Mouse (Mus musculus): Measurements from ENCODE around the gene Dhrs3. TPM values are rescaled to one million over a fixed set of nuclear protein-coding genes. Genes with fewer than 3 reads are reported as not detected.
A peak's percentile ranks its signal among the peaks of the same experiment; 100 is the strongest.

Dhrs3 gene
- polyA plus RNA-seq, 1 experiment from 2014 or later: 229 TPM

- Histone ChIP-seq H3K4me2 (replicated peaks; ENCODE audit: low read depth, low read length) (no peak overlapping the region), H3K9me3 (ENCODE audit: low read length) (no peaks in the 10 kb centered on the region), H3K4me3 (ENCODE audit: low read depth, low read length) (no peak overlapping the region), H3K27ac (ENCODE audit: low read length) (peak overlapping the region; percentile 96; the same call in 1 of the 2 replicates), H3K9ac (replicated peaks; ENCODE audit: low read depth) (no peak overlapping the region), H3K36me3 (ENCODE audit: insufficient read depth, low read length) (no peaks in the 10 kb centered on the region), H3K4me1 (ENCODE audit: insufficient read depth, low read depth, low read length) (peaks cover 12% of the 10 kb centered on the region; the same call in 1 of the 2 replicates), H3K27me3 (replicated peaks; ENCODE audit: insufficient read depth, low read length) (no peaks in the 10 kb centered on the region)
- ATAC-seq (no peak), DNase-seq (ENCODE audit: low spot score) (peak; percentile 83)
- TF ChIP-seq CTCF (IDR thresholded peaks at IDR 0.05): peak; percentile 99
- TF ChIP-seq EP300 (IDR thresholded peaks at IDR 0.05): no peak
- WGBS: 12% methylated on average over 7 of the region's 7 CpGs
Observed at GRCm38 (mm10) chr4:144890690-144891120, 1.9 kb upstream of the Dhrs3 start.

- Histone ChIP-seq H3K4me2 (replicated peaks; ENCODE audit: low read depth, low read length) (peak overlapping the region; percentile 81), H3K4me3 (ENCODE audit: low read depth, low read length) (peak overlapping the region; percentile 86; the same call in 1 of the 2 replicates), H3K36me3 (ENCODE audit: insufficient read depth, low read length) (no peaks in the 10 kb centered on the region), H3K9me3 (ENCODE audit: low read length) (no peaks in the 10 kb centered on the region), H3K27me3 (replicated peaks; ENCODE audit: insufficient read depth, low read length) (no peaks in the 10 kb centered on the region), H3K27ac (ENCODE audit: low read length) (peak overlapping the region; percentile 96), H3K4me1 (ENCODE audit: insufficient read depth, low read depth, low read length) (peaks cover 12% of the 10 kb centered on the region; the same call in 1 of the 2 replicates), H3K9ac (replicated peaks; ENCODE audit: low read depth) (no peak overlapping the region; the same call in 1 of the 2 replicates)
- DNase-seq (ENCODE audit: low spot score) (peak; percentile 74), ATAC-seq (0 out of 2 replicates have a peak, but pooled peaks have one; percentile 1)
- TF ChIP-seq EP300 (IDR thresholded peaks at IDR 0.05) (no peak), CTCF (IDR thresholded peaks at IDR 0.05) (no peak)
- WGBS: 56% methylated on average over 10 of the region's 10 CpGs
Observed at GRCm38 (mm10) chr4:144891121-144891711, 1.4 kb upstream of the Dhrs3 start.

- TF ChIP-seq CTCF (IDR thresholded peaks at IDR 0.05) (no peak), EP300 (IDR thresholded peaks at IDR 0.05) (no peak)
- DNase-seq (ENCODE audit: low spot score) (no peak), ATAC-seq (no peak)
- Histone ChIP-seq H3K9me3 (ENCODE audit: low read length) (no peaks in the 10 kb centered on the region), H3K36me3 (ENCODE audit: insufficient read depth, low read length) (no peaks in the 10 kb centered on the region), H3K27me3 (replicated peaks; ENCODE audit: insufficient read depth, low read length) (no peaks in the 10 kb centered on the region), H3K27ac (ENCODE audit: low read length) (peak overlapping the region; percentile 96), H3K4me2 (replicated peaks; ENCODE audit: low read depth, low read length) (peak overlapping the region; percentile 81), H3K4me1 (ENCODE audit: insufficient read depth, low read depth, low read length) (peaks cover 14% of the 10 kb centered on the region; the same call in 1 of the 2 replicates), H3K9ac (replicated peaks; ENCODE audit: low read depth) (peak overlapping the region; percentile 94), H3K4me3 (ENCODE audit: low read depth, low read length) (peak overlapping the region; percentile 86)
- 26% methylated on average over 5 of the region's 5 CpGs for WGBS
Observed at GRCm38 (mm10) chr4:144891743-144892132, 889 bp upstream of the Dhrs3 start.

- no peaks in the 10 kb centered on the region for H3K36me3 ChIP-seq (ENCODE audit: insufficient read depth, low read length)
- peak overlapping the region; percentile 94 for H3K9ac ChIP-seq (replicated peaks; ENCODE audit: low read depth)
- 0% methylated on average over 12 of the region's 12 CpGs for WGBS
- no peaks in the 10 kb centered on the region for H3K9me3 ChIP-seq (ENCODE audit: low read length)
- DNase-seq (ENCODE audit: low spot score) (no peak), ATAC-seq (no peak)
- H3K4me3 ChIP-seq (ENCODE audit: low read depth, low read length): peak overlapping the region; percentile 86
- no peaks in the 10 kb centered on the region for H3K27me3 ChIP-seq (replicated peaks; ENCODE audit: insufficient read depth, low read length)
- peak overlapping the region; percentile 96 for H3K27ac ChIP-seq (ENCODE audit: low read length)
- H3K4me2 ChIP-seq (replicated peaks; ENCODE audit: low read depth, low read length): peak overlapping the region; percentile 81
- peaks cover 21% of the 10 kb centered on the region; the same call in 1 of the 2 replicates for H3K4me1 ChIP-seq (ENCODE audit: insufficient read depth, low read depth, low read length)
- TF ChIP-seq EP300 (IDR thresholded peaks at IDR 0.05) (no peak; the same call in 1 of the 2 replicates), CTCF (IDR thresholded peaks at IDR 0.05) (no peak)
Observed at GRCm38 (mm10) chr4:144892937-144893272, 278 bp downstream of the Dhrs3 start.

GRCm38 (mm10) chr4:144893561-144894486 lies 1.2 kb downstream of the Dhrs3 start:
- WGBS: 1% methylated on average over 40 of the region's 44 CpGs
- ATAC-seq (peak; percentile 30), DNase-seq (ENCODE audit: low spot score) (peak; percentile 76)
- no peaks in the 10 kb centered on the region for H3K27me3 ChIP-seq (replicated peaks; ENCODE audit: insufficient read depth, low read length)
- peak overlapping the region; percentile 86 for H3K4me3 ChIP-seq (ENCODE audit: low read depth, low read length)
- H3K4me2 ChIP-seq (replicated peaks; ENCODE audit: low read depth, low read length): peak overlapping the region; percentile 81
- H3K4me1 ChIP-seq (ENCODE audit: insufficient read depth, low read depth, low read length): peaks cover 21% of the 10 kb centered on the region; the same call in 1 of the 2 replicates
- TF ChIP-seq CTCF (IDR thresholded peaks at IDR 0.05) (0 out of 2 replicates have a peak, but pooled peaks have one; percentile 5), EP300 (IDR thresholded peaks at IDR 0.05) (no peak)
- no peaks in the 10 kb centered on the region for H3K9me3 ChIP-seq (ENCODE audit: low read length)
- H3K9ac ChIP-seq (replicated peaks; ENCODE audit: low read depth): peak overlapping the region; percentile 94
- H3K36me3 ChIP-seq (ENCODE audit: insufficient read depth, low read length): no peaks in the 10 kb centered on the region
- peak overlapping the region; percentile 96 for H3K27ac ChIP-seq (ENCODE audit: low read length)
